Comparison of ENCODE assay signal across 8 mouse cellular contexts in genomic region chrX:43429982-43430531, GRCm38 (mm10). TPM values are rescaled to one million over a fixed set of nuclear protein-coding genes. Genes with fewer than 3 reads are reported as not detected.
DNase-seq lines count a peak whose midpoint lies in the region; ATAC-seq lines count a peak whose summit lies in the region.

No protein-coding gene starts in this region.

- H3K4me3 ChIP-seq in embryonic facial prominence, embryonic 10.5 days = peak overlapping the region; percentile 53
- peak overlapping the region; percentile 51 for H3K4me3 ChIP-seq in hindbrain, embryonic 16.5 days (ENCODE audit: low read length)
- H3K4me3 ChIP-seq in liver, embryonic 12.5 days = no peak overlapping the region
- H3K4me3 ChIP-seq in stomach, embryonic 14.5 days (ENCODE audit: low read depth, low read length) = peak overlapping the region; percentile 24

- peaks cover 38% of the 10 kb centered on the region for H3K27me3 ChIP-seq in embryonic facial prominence, embryonic 10.5 days (replicated peaks; ENCODE audit: low read depth, poor library complexity, severe bottlenecking)
- no peaks in the 10 kb centered on the region for H3K27me3 ChIP-seq in hindbrain, embryonic 16.5 days (replicated peaks; ENCODE audit: control insufficient read depth, insufficient read depth, low read length)
- peaks cover 33% of the 10 kb centered on the region for H3K27me3 ChIP-seq in liver, embryonic 12.5 days (replicated peaks)
- H3K27me3 ChIP-seq in stomach, embryonic 14.5 days (ENCODE audit: control insufficient read depth, insufficient read depth, low read length) = no peaks in the 10 kb centered on the region

- ATAC-seq in hindbrain, embryonic 16.5 days = peak; percentile 72
- ATAC-seq in liver, embryonic 12.5 days = no peak
- ATAC-seq in stomach, embryonic 14.5 days (ENCODE audit: insufficient number of reproducible peaks, insufficient read depth, low FRiP score, low read depth) = no peak

- H3K9ac ChIP-seq in hindbrain, embryonic 16.5 days (ENCODE audit: low read depth, low read length) = peak overlapping the region; percentile 58
- H3K9ac ChIP-seq in liver, embryonic 12.5 days = no peak overlapping the region
- H3K9ac ChIP-seq in stomach, embryonic 14.5 days (replicated peaks; ENCODE audit: low read depth, low read length) = no peak overlapping the region

- H3K4me2 ChIP-seq in hindbrain, embryonic 16.5 days (ENCODE audit: low read length) = peak overlapping the region; percentile 71
- H3K4me2 ChIP-seq in liver, embryonic 12.5 days = peak overlapping the region; percentile 28
- H3K4me2 ChIP-seq in stomach, embryonic 14.5 days (replicated peaks; ENCODE audit: low read depth, low read length) = peak overlapping the region; percentile 60

- H3K9me3 ChIP-seq in embryonic facial prominence, embryonic 10.5 days = no peaks in the 10 kb centered on the region
- no peaks in the 10 kb centered on the region for H3K9me3 ChIP-seq in hindbrain, embryonic 16.5 days (ENCODE audit: control insufficient read depth, low read length)
- no peaks in the 10 kb centered on the region for H3K9me3 ChIP-seq in liver, embryonic 12.5 days (replicated peaks)
- H3K9me3 ChIP-seq in stomach, embryonic 14.5 days (ENCODE audit: control insufficient read depth, low read depth, low read length) = no peaks in the 10 kb centered on the region

- H3K36me3 ChIP-seq in embryonic facial prominence, embryonic 10.5 days (replicated peaks) = no peaks in the 10 kb centered on the region
- H3K36me3 ChIP-seq in hindbrain, embryonic 16.5 days (ENCODE audit: control insufficient read depth, insufficient read depth, low read length) = no peaks in the 10 kb centered on the region
- H3K36me3 ChIP-seq in liver, embryonic 12.5 days = no peaks in the 10 kb centered on the region
- no peaks in the 10 kb centered on the region for H3K36me3 ChIP-seq in stomach, embryonic 14.5 days (ENCODE audit: control insufficient read depth, insufficient read depth, low read length)

- 0 out of 2 replicates have a peak, but pooled peaks cover 2% of the 10 kb centered on the region for H3K4me1 ChIP-seq in embryonic facial prominence, embryonic 10.5 days
- no peaks in the 10 kb centered on the region for H3K4me1 ChIP-seq in hindbrain, embryonic 16.5 days (ENCODE audit: control insufficient read depth, insufficient read depth, low read depth, low read length)
- H3K4me1 ChIP-seq in liver, embryonic 12.5 days = no peaks in the 10 kb centered on the region
- H3K4me1 ChIP-seq in stomach, embryonic 14.5 days (ENCODE audit: control insufficient read depth, insufficient read depth, low read length) = no peaks in the 10 kb centered on the region

- no peak overlapping the region for H3K27ac ChIP-seq in embryonic facial prominence, embryonic 10.5 days (replicated peaks)
- H3K27ac ChIP-seq in hindbrain, embryonic 16.5 days (ENCODE audit: low read depth, low read length) = peak overlapping the region; percentile 83
- no peak overlapping the region for H3K27ac ChIP-seq in liver, embryonic 12.5 days
- no peak overlapping the region for H3K27ac ChIP-seq in stomach, embryonic 14.5 days (ENCODE audit: low read length)

- DNase-seq in left cerebral cortex, adult 18-20 months (ENCODE audit: low spot score in 2 of 2) = peak; percentile 16 to 39
- no peak for DNase-seq in left cerebral cortex, adult 11 months (ENCODE audit: low spot score)
- DNase-seq in embryonic facial prominence, embryonic 10.5 days (ENCODE audit: low spot score) = peak; percentile 33
- DNase-seq in kidney, adult 18-20 months = no peak
- DNase-seq in adrenal gland, adult 18-20 months (ENCODE audit: low spot score in 2 of 2) = no peak

- 14% methylated on average over 25 of the region's 25 CpGs for WGBS in embryonic facial prominence, embryonic 10.5 days
- WGBS in hindbrain, embryonic 16.5 days = 18% methylated on average over 25 of the region's 25 CpGs
- WGBS in liver, embryonic 12.5 days (ENCODE audit: insufficient replicate concordance) = 11% methylated on average over 25 of the region's 25 CpGs
- WGBS in stomach, embryonic 14.5 days = 19% methylated on average over 25 of the region's 25 CpGs

RNA-seq across cellular contexts. Expression of gene Tenm1, which starts 1.1 kb away (rescaled TPM):
- total RNA-seq in left cerebral cortex, adult 18-20 months (2021) = 10 to 100 TPM; 40.6 to 40.7 TPM
- 0.31 and 0.61 TPM in 2 replicates for polyA plus RNA-seq in embryonic facial prominence, embryonic 10.5 days (2016; fragmentation: Nextera tagmentation; extraction: Ambion mirVana)
- polyA plus RNA-seq in hindbrain, embryonic 16.5 days (2015; fragmentation: Nextera tagmentation; extraction: Ambion mirVana) = 31.7 and 35.7 TPM in 2 replicates
- polyA plus RNA-seq in liver, embryonic 12.5 days (2016; fragmentation: Nextera tagmentation; extraction: Ambion mirVana) = 0.05 TPM in 1 of 2 replicates, not detected in the other
- polyA plus RNA-seq in stomach, embryonic 14.5 days (2014; fragmentation: Nextera tagmentation; extraction: Ambion mirVana) = 5.8 and 7.1 TPM in 2 replicates
- total RNA-seq in adrenal gland, adult 18-20 months (2021) = under 1 TPM; 0.54 to 0.99 TPM

Comparison
In these comparisons a context has a peak if more than half of its experiments do, and no peak if none do; other contexts are left out.
1. DNase-seq: peak in left cerebral cortex, adult 18-20 months (2 of 2) and embryonic facial prominence, embryonic 10.5 days (single experiment); none in left cerebral cortex, adult 11 months (single experiment), kidney, adult 18-20 months (single experiment) and adrenal gland, adult 18-20 months (0 of 2).
2. Peak in every context shown above with its lines, with median percentiles within 50 percentile points of each other: H3K4me2 ChIP-seq.